Mouse (Mus musculus): ENCODE measurements around the gene Ppip5k2. TPM values are rescaled to one million over a fixed set of nuclear protein-coding genes. Genes with fewer than 3 reads are reported as not detected.

Gene Ppip5k2
- 68.2 TPM for polyA plus RNA-seq (2017; shearing (Covaris generic))

GRCm38 (mm10) chr1:97769904-97770753, at the start of gene Ppip5k2, which contains the start of gene Gin1:
Ppip5k2 (minus strand) TSS chr1:97770411.
Gin1 (plus strand) TSS chr1:97770172.

GRCm38 (mm10) chr1:97661406-97662241, 108.6 kb downstream of the Ppip5k2 start, which contains the start of gene D1Ertd622e:
D1Ertd622e (minus strand) TSS chr1:97662074.

Other genes starting within 250 kb of the Ppip5k2 start
- gene D1Ertd622e, start 108.3 kb downstream of the Ppip5k2 start, polyA plus RNA-seq (2017; shearing (Covaris generic)): 21.9 TPM
- 24.1 TPM for gene Gin1, start 239 bp downstream of the Ppip5k2 start, polyA plus RNA-seq (2017; shearing (Covaris generic))